Mouse (Mus musculus): ENCODE measurements around the gene Wdr93. TPM values are rescaled to one million over a fixed set of nuclear protein-coding genes. Genes with fewer than 3 reads are reported as not detected.
A peak's percentile ranks its signal among the peaks of the same experiment; 100 is the strongest.
"Not testable (repeated sequence)": the region's sequence is repeated elsewhere in the genome, so short reads cannot be mapped to it uniquely, and the experiment has no call there.

Wdr93 gene
- polyA plus RNA-seq, 1 experiment from 2014 or later: 0.50 TPM

GRCm38 (mm10) chr7:79771561-79772512 lies 28.9 kb downstream of the Wdr93 start:
- Histone ChIP-seq H3K4me2 (ENCODE audit: low read length) (peak overlapping the region; percentile 28), H3K9me3 (ENCODE audit: control insufficient read depth, low read length) (no peaks in the 10 kb centered on the region), H3K27me3 (ENCODE audit: control insufficient read depth, insufficient read depth, low read length) (no peaks in the 10 kb centered on the region), H3K4me3 (ENCODE audit: control insufficient read depth in 1 of 2, insufficient read depth in 1 of 2, low read depth in 1 of 2, low read length in 2 of 2) (no peak overlapping the region), H3K36me3 (ENCODE audit: control insufficient read depth, insufficient read depth, low read length) (no peaks in the 10 kb centered on the region), H3K9ac (ENCODE audit: low read length) (no peak overlapping the region), H3K27ac (replicated peaks in 1 of 2; ENCODE audit: control insufficient read depth in 1 of 2, insufficient read depth in 1 of 2, low read depth in 2 of 2, low read length in 2 of 2) (peak overlapping the region; percentile 75 to 88), H3K4me1 (ENCODE audit: control insufficient read depth in 2 of 2, insufficient read depth in 2 of 2, low read length in 2 of 2) (peaks cover 14 to 19% of the 10 kb centered on the region in 2 experiments)
- 25% methylated on average over 15 of the region's 15 CpGs for WGBS
- peak; percentile 62; the same call in 1 of the 2 replicates for ATAC-seq (ENCODE audit: insufficient number of reproducible peaks, insufficient read depth, low FRiP score, low read depth)

- no peak; the same call in 1 of the 2 replicates for ATAC-seq (ENCODE audit: insufficient number of reproducible peaks, insufficient read depth, low FRiP score, low read depth)
- Histone ChIP-seq H3K4me1 (ENCODE audit: control insufficient read depth in 2 of 2, insufficient read depth in 2 of 2, low read length in 2 of 2) (peaks cover 6 to 11% of the 10 kb centered on the region in 2 experiments; a peak in 2 of 4 replicates), H3K36me3 (ENCODE audit: control insufficient read depth, insufficient read depth, low read length) (no peaks in the 10 kb centered on the region), H3K27me3 (ENCODE audit: control insufficient read depth, insufficient read depth, low read length) (no peaks in the 10 kb centered on the region), H3K4me2 (ENCODE audit: low read length) (peak overlapping the region; percentile 65), H3K27ac (replicated peaks in 1 of 2; ENCODE audit: control insufficient read depth in 1 of 2, insufficient read depth in 1 of 2, low read depth in 2 of 2, low read length in 2 of 2) (no peak overlapping the region), H3K4me3 (ENCODE audit: control insufficient read depth in 1 of 2, insufficient read depth in 1 of 2, low read depth in 1 of 2, low read length in 2 of 2) (peak overlapping the region; percentile 32 to 36), H3K9me3 (ENCODE audit: control insufficient read depth, low read length) (no peaks in the 10 kb centered on the region), H3K9ac (ENCODE audit: low read length) (peak overlapping the region; percentile 58; the same call in 1 of the 2 replicates)
- 23% methylated on average over 16 of the region's 16 CpGs for WGBS
These were observed 38.0 kb downstream of the Wdr93 start for GRCm38 (mm10) chr7:79780647-79781626.

GRCm38 (mm10) chr7:79781826-79782515 lies 39.0 kb downstream of the Wdr93 start:
- Histone ChIP-seq H3K9me3 (ENCODE audit: control insufficient read depth, low read length) (no peaks in the 10 kb centered on the region), H3K27me3 (ENCODE audit: control insufficient read depth, insufficient read depth, low read length) (no peaks in the 10 kb centered on the region), H3K27ac (replicated peaks in 1 of 2; ENCODE audit: control insufficient read depth in 1 of 2, insufficient read depth in 1 of 2, low read depth in 2 of 2, low read length in 2 of 2) (no peak overlapping the region), H3K9ac (ENCODE audit: low read length) (no peak overlapping the region), H3K36me3 (ENCODE audit: control insufficient read depth, insufficient read depth, low read length) (no peaks in the 10 kb centered on the region), H3K4me2 (ENCODE audit: low read length) (no peak overlapping the region), H3K4me1 (ENCODE audit: control insufficient read depth in 2 of 2, insufficient read depth in 2 of 2, low read length in 2 of 2) (peaks cover 6 to 11% of the 10 kb centered on the region in 2 experiments; a peak in 2 of 4 replicates), H3K4me3 (ENCODE audit: control insufficient read depth in 1 of 2, insufficient read depth in 1 of 2, low read depth in 1 of 2, low read length in 2 of 2) (no peak overlapping the region)
- no peak for ATAC-seq (ENCODE audit: insufficient number of reproducible peaks, insufficient read depth, low FRiP score, low read depth)
- 74% methylated on average over 11 of the region's 11 CpGs for WGBS

- no peak overlapping the region for H3K9ac ChIP-seq (ENCODE audit: low read length)
- no peak overlapping the region for H3K4me2 ChIP-seq (ENCODE audit: low read length)
- H3K4me3 ChIP-seq (ENCODE audit: control insufficient read depth in 1 of 2, insufficient read depth in 1 of 2, low read depth in 1 of 2, low read length in 2 of 2): no peak overlapping the region
- no peaks in the 10 kb centered on the region for H3K36me3 ChIP-seq (ENCODE audit: control insufficient read depth, insufficient read depth, low read length)
- no peak overlapping the region for H3K27ac ChIP-seq (replicated peaks in 1 of 2; ENCODE audit: control insufficient read depth in 1 of 2, insufficient read depth in 1 of 2, low read depth in 2 of 2, low read length in 2 of 2)
- H3K9me3 ChIP-seq (ENCODE audit: control insufficient read depth, low read length): no peaks in the 10 kb centered on the region
- no peak for ATAC-seq (ENCODE audit: insufficient number of reproducible peaks, insufficient read depth, low FRiP score, low read depth)
- 73% methylated on average over 2 of the region's 2 CpGs for WGBS
- peaks cover 6 to 11% of the 10 kb centered on the region in 2 experiments; a peak in 2 of 4 replicates for H3K4me1 ChIP-seq (ENCODE audit: control insufficient read depth in 2 of 2, insufficient read depth in 2 of 2, low read length in 2 of 2)
- H3K27me3 ChIP-seq (ENCODE audit: control insufficient read depth, insufficient read depth, low read length): no peaks in the 10 kb centered on the region
These were observed 39.5 kb downstream of the Wdr93 start for GRCm38 (mm10) chr7:79782516-79782855.

- Histone ChIP-seq H3K4me2 (ENCODE audit: low read length) (no peak overlapping the region), H3K4me3 (ENCODE audit: control insufficient read depth in 1 of 2, insufficient read depth in 1 of 2, low read depth in 1 of 2, low read length in 2 of 2) (no peak overlapping the region), H3K4me1 (ENCODE audit: control insufficient read depth in 2 of 2, insufficient read depth in 2 of 2, low read length in 2 of 2) (peaks cover 3% of the 10 kb centered on the region in 2 experiments; a peak in 2 of 4 replicates), H3K9ac (ENCODE audit: low read length) (no peak overlapping the region), H3K9me3 (ENCODE audit: control insufficient read depth, low read length) (no peaks in the 10 kb centered on the region), H3K27ac (replicated peaks in 1 of 2; ENCODE audit: control insufficient read depth in 1 of 2, insufficient read depth in 1 of 2, low read depth in 2 of 2, low read length in 2 of 2) (no peak overlapping the region), H3K27me3 (ENCODE audit: control insufficient read depth, insufficient read depth, low read length) (peaks cover 11% of the 10 kb centered on the region), H3K36me3 (ENCODE audit: control insufficient read depth, insufficient read depth, low read length) (no peaks in the 10 kb centered on the region)
- 9% methylated on average over 6 of the region's 6 CpGs for WGBS
- peak; percentile 8; the same call in 1 of the 2 replicates for ATAC-seq (ENCODE audit: insufficient number of reproducible peaks, insufficient read depth, low FRiP score, low read depth)
These were observed 43.3 kb downstream of the Wdr93 start for GRCm38 (mm10) chr7:79786295-79786694.

GRCm38 (mm10) chr7:79789812-79790211 lies 46.8 kb downstream of the Wdr93 start:
- Histone ChIP-seq H3K4me1 (ENCODE audit: control insufficient read depth in 2 of 2, insufficient read depth in 2 of 2, low read length in 2 of 2) (peaks cover 11 to 17% of the 10 kb centered on the region in 2 experiments; a peak in 3 of 4 replicates), H3K27me3 (ENCODE audit: control insufficient read depth, insufficient read depth, low read length) (peaks cover 46% of the 10 kb centered on the region)
- not testable (repeated sequence) for H3K4me3 ChIP-seq (ENCODE audit: control insufficient read depth in 1 of 2, insufficient read depth in 1 of 2, low read depth in 1 of 2, low read length in 2 of 2); H3K36me3 ChIP-seq (ENCODE audit: control insufficient read depth, insufficient read depth, low read length); H3K9me3 ChIP-seq (ENCODE audit: control insufficient read depth, low read length); H3K9ac ChIP-seq (ENCODE audit: low read length); ATAC-seq (ENCODE audit: insufficient number of reproducible peaks, insufficient read depth, low FRiP score, low read depth); H3K27ac ChIP-seq (replicated peaks in 1 of 2; ENCODE audit: control insufficient read depth in 1 of 2, insufficient read depth in 1 of 2, low read depth in 2 of 2, low read length in 2 of 2); H3K4me2 ChIP-seq (ENCODE audit: low read length)
- WGBS: 58% methylated on average over 2 of the region's 2 CpGs

All from heart, embryonic 14.5 days (tissue).